Mouse (Mus musculus): ENCODE results near the gene Ppp1r36. TPM values are rescaled to one million over a fixed set of nuclear protein-coding genes. Genes with fewer than 3 reads are reported as not detected.

The Ppp1r36 gene
- total and polyA plus RNA-seq, 2 experiments from 2014 or later: 1.8 to 2.7 TPM

- no peaks in the 10 kb centered on the region for H3K9me3 ChIP-seq (ENCODE audit: low read length)
- no peak overlapping the region for H3K27ac ChIP-seq (ENCODE audit: low read depth, low read length)
- ATAC-seq (no peak), DNase-seq (no peak)
- TF ChIP-seq CTCF (IDR thresholded peaks at IDR 0.05; ENCODE audit: low read depth): no peak
- H3K9ac ChIP-seq: no peak overlapping the region
- no peaks in the 10 kb centered on the region for H3K36me3 ChIP-seq (ENCODE audit: insufficient read depth)
- no peak overlapping the region for H3K4me3 ChIP-seq (ENCODE audit: low read depth, low read length)
- no peaks in the 10 kb centered on the region for H3K4me1 ChIP-seq (ENCODE audit: insufficient read depth)
- 89% methylated on average over 1 of the region's 1 CpGs for WGBS
- H3K4me2 ChIP-seq (ENCODE audit: low read depth): no peak overlapping the region
- no peaks in the 10 kb centered on the region for H3K27me3 ChIP-seq (ENCODE audit: insufficient read depth, low read length)
These were observed 58.8 kb downstream of the Ppp1r36 start for GRCm38 (mm10) chr12:76476146-76476545.

- TF ChIP-seq CTCF (IDR thresholded peaks at IDR 0.05; ENCODE audit: low read depth): peak; percentile 3; the same call in 1 of the 2 replicates
- WGBS: 47% methylated on average over 13 of the region's 14 CpGs
- H3K4me3 ChIP-seq (ENCODE audit: low read depth, low read length): no peak overlapping the region
- H3K4me1 ChIP-seq (ENCODE audit: insufficient read depth): no peaks in the 10 kb centered on the region
- H3K36me3 ChIP-seq (ENCODE audit: insufficient read depth): no peaks in the 10 kb centered on the region
- H3K27ac ChIP-seq (ENCODE audit: low read depth, low read length): no peak overlapping the region
- no peaks in the 10 kb centered on the region for H3K27me3 ChIP-seq (ENCODE audit: insufficient read depth, low read length)
- DNase-seq (no peak), ATAC-seq (no peak; the same call in 1 of the 2 replicates)
- no peaks in the 10 kb centered on the region for H3K9me3 ChIP-seq (ENCODE audit: low read length)
- no peak overlapping the region for H3K4me2 ChIP-seq (ENCODE audit: low read depth)
- no peak overlapping the region for H3K9ac ChIP-seq
These were observed 61.1 kb downstream of the Ppp1r36 start for GRCm38 (mm10) chr12:76478309-76479023.

- no peak overlapping the region for H3K27ac ChIP-seq (ENCODE audit: low read depth, low read length)
- DNase-seq: no peak
- H3K4me3 ChIP-seq (ENCODE audit: low read depth, low read length): no peak overlapping the region
- H3K4me2 ChIP-seq (ENCODE audit: low read depth): no peak overlapping the region
- no peaks in the 10 kb centered on the region for H3K36me3 ChIP-seq (ENCODE audit: insufficient read depth)
- H3K27me3 ChIP-seq (ENCODE audit: insufficient read depth, low read length): no peaks in the 10 kb centered on the region
- ATAC-seq: no peak
- TF ChIP-seq CTCF (IDR thresholded peaks at IDR 0.05; ENCODE audit: low read depth): no peak
- H3K4me1 ChIP-seq (ENCODE audit: insufficient read depth): no peaks in the 10 kb centered on the region
- WGBS: 78% methylated on average over 5 of the region's 5 CpGs
- no peaks in the 10 kb centered on the region for H3K9me3 ChIP-seq (ENCODE audit: low read length)
- H3K9ac ChIP-seq: no peak overlapping the region
These were observed 61.8 kb downstream of the Ppp1r36 start for GRCm38 (mm10) chr12:76479174-76479573.

GRCm38 (mm10) chr12:76479836-76480495 lies 62.6 kb downstream of the Ppp1r36 start:
- ATAC-seq: no peak
- H3K27me3 ChIP-seq (ENCODE audit: insufficient read depth, low read length): no peaks in the 10 kb centered on the region
- no peaks in the 10 kb centered on the region for H3K36me3 ChIP-seq (ENCODE audit: insufficient read depth)
- WGBS: 92% methylated on average over 4 of the region's 4 CpGs
- no peak for TF ChIP-seq CTCF (IDR thresholded peaks at IDR 0.05; ENCODE audit: low read depth)
- H3K9ac ChIP-seq: no peak overlapping the region
- H3K9me3 ChIP-seq (ENCODE audit: low read length): no peaks in the 10 kb centered on the region
- H3K4me1 ChIP-seq (ENCODE audit: insufficient read depth): no peaks in the 10 kb centered on the region
- DNase-seq: no peak
- H3K27ac ChIP-seq (ENCODE audit: low read depth, low read length): no peak overlapping the region
- no peak overlapping the region for H3K4me3 ChIP-seq (ENCODE audit: low read depth, low read length)
- H3K4me2 ChIP-seq (ENCODE audit: low read depth): no peak overlapping the region

GRCm38 (mm10) chr12:76482446-76482845 lies 65.1 kb downstream of the Ppp1r36 start:
- no peak for DNase-seq
- H3K4me1 ChIP-seq (ENCODE audit: insufficient read depth): no peaks in the 10 kb centered on the region
- H3K4me2 ChIP-seq (ENCODE audit: low read depth): no peak overlapping the region
- no peak overlapping the region for H3K9ac ChIP-seq
- ATAC-seq: no peak
- no peaks in the 10 kb centered on the region for H3K27me3 ChIP-seq (ENCODE audit: insufficient read depth, low read length)
- WGBS: 86% methylated on average over 2 of the region's 2 CpGs
- no peaks in the 10 kb centered on the region for H3K36me3 ChIP-seq (ENCODE audit: insufficient read depth)
- H3K4me3 ChIP-seq (ENCODE audit: low read depth, low read length): no peak overlapping the region
- H3K9me3 ChIP-seq (ENCODE audit: low read length): no peaks in the 10 kb centered on the region
- TF ChIP-seq CTCF (IDR thresholded peaks at IDR 0.05; ENCODE audit: low read depth): no peak
- H3K27ac ChIP-seq (ENCODE audit: low read depth, low read length): no peak overlapping the region

- no peak overlapping the region for H3K9ac ChIP-seq
- DNase-seq: no peak
- H3K4me1 ChIP-seq (ENCODE audit: insufficient read depth): no peaks in the 10 kb centered on the region
- no peaks in the 10 kb centered on the region for H3K36me3 ChIP-seq (ENCODE audit: insufficient read depth)
- no peak overlapping the region for H3K4me3 ChIP-seq (ENCODE audit: low read depth, low read length)
- H3K9me3 ChIP-seq (ENCODE audit: low read length): no peaks in the 10 kb centered on the region
- TF ChIP-seq CTCF (IDR thresholded peaks at IDR 0.05; ENCODE audit: low read depth): no peak
- no peaks in the 10 kb centered on the region for H3K27me3 ChIP-seq (ENCODE audit: insufficient read depth, low read length)
- ATAC-seq: no peak
- H3K27ac ChIP-seq (ENCODE audit: low read depth, low read length): no peak overlapping the region
- H3K4me2 ChIP-seq (ENCODE audit: low read depth): no peak overlapping the region
- WGBS: 93% methylated on average over 2 of the region's 2 CpGs
These were observed 65.6 kb downstream of the Ppp1r36 start for GRCm38 (mm10) chr12:76482948-76483347.

- 55% methylated on average over 4 of the region's 4 CpGs for WGBS
These were observed 67.5 kb downstream of the Ppp1r36 start for GRCm38 (mm10) chr12:76484881-76485280.

More at GRCm38 (mm10) chr12:76484881-76485280, 67.5 kb downstream of the Ppp1r36 start:
- no peaks in the 10 kb centered on the region for H3K4me1 ChIP-seq (ENCODE audit: insufficient read depth)
- no peak overlapping the region for H3K9ac ChIP-seq
- no peak overlapping the region for H3K4me3 ChIP-seq (ENCODE audit: low read depth, low read length)
- ATAC-seq: no peak
- DNase-seq: no peak
- H3K9me3 ChIP-seq (ENCODE audit: low read length): no peaks in the 10 kb centered on the region
- TF ChIP-seq CTCF (IDR thresholded peaks at IDR 0.05; ENCODE audit: low read depth): no peak
- no peak overlapping the region for H3K27ac ChIP-seq (ENCODE audit: low read depth, low read length)
- no peaks in the 10 kb centered on the region for H3K36me3 ChIP-seq (ENCODE audit: insufficient read depth)
- no peak overlapping the region for H3K4me2 ChIP-seq (ENCODE audit: low read depth)
- no peaks in the 10 kb centered on the region for H3K27me3 ChIP-seq (ENCODE audit: insufficient read depth, low read length)
